Mouse (Mus musculus): ENCODE data around the gene Dnah10.

The Dnah10 gene

DNA sequence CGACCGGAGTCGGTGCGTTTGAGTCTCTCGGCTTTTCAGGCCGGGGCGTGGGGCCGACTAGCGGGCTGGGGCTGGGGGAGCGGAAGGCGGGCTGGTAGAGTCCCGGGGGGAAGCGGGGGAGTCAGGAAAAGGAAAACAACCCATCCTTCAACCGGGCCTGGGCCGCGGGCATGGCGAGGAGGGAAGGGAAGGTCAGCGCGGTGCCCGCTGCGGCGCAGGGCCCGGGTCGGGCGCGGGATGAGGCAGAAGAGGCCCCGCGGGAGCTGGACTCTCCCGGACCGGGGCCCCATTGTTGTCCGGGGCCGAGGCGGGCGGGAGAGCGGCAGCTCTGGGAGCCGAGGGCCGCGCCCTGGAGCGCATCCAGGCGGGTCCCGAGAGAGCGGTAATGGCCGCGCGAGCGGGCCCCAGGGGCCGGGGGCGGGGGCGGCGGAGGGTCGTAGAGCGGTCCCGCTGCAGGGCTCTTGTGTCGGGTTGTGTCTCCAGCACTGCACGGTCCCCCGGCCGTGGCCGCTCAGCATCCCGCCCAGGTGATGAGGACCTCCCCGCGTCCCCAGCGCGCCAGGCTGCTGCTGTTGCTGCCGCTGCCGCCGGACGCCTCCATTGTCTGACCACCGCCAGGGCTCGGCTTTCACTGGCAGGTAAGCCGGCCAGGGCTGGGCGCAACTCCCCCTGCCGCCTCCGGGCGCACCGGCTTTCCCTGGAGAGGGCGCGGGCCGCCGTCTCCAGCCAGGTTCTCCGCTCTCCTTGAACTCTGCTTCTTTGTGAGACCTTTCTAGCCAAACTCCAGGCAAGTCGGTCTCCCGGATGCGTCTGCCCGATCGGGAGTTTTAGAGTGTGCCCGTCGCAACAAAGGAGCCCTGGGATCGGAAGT lies 138.2 kb downstream of the Dnah10 start:
- no peak for DNase-seq (ENCODE audit: low spot score in 2 of 2)

DNA sequence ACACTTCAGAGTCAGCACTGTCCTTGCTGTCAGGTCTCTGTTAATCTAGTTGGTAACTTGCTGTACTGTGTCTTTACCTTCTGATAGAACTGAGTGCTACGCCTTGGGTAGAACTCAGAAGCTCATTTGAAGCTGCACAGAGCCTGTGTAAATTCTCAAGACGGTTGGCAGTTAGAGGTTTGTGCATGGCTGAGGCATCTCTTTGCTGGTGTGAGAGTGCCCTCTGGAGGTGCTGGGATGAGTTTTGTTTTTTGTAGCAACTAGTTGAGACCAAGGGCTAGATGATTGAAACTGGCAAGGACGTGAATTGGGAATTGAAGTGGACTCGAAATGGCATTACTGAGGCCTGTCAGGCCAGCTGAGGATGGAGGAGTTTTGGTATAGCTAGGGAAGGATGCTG lies 144.1 kb downstream of the Dnah10 start:
- peak in 1 of 2 experiments; percentile 79 for DNase-seq (ENCODE audit: low spot score in 2 of 2)

DNA sequence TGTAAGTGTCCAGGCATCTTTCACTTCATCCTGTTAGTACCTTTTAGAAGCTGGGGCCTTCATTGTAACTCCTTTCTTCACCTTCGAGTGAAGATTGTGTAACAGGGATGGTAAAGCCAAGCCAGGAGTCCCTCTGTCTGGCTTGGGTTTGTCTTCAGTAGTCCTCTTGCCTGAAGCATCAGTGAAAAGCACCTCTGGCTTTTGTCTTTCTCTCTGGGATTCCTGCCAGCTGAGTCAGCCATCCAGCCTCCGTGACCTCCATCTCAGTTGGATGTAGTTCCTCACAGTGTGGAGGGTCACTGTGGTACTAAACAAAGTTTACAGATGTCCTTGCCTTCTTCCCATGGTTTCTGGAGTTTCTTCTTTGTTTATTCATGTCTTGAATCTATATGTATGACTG lies 147.1 kb downstream of the Dnah10 start:
- DNase-seq (ENCODE audit: low spot score in 2 of 2), result no peak

DNA sequence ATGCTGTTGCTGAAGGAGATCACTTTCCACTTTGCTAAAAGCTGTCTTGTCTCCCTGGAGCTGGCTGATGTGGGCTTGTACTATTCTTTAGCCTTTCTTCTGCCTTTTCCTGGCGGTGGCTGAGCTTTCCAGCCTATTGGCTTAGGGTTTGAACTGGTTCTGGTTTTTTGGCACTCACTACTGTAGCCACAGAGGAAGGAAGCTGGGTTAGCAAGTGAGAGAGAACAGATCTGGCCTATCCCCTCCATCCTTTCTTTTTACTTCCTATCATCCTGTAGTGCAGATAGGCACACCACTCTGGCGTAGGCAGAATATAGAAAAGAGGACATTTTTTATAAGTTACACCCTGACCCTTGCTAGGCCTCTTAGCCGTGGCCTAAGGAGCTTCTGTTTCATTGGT lies 148.2 kb downstream of the Dnah10 start:
- no peak for DNase-seq (ENCODE audit: low spot score in 2 of 2)

DNA sequence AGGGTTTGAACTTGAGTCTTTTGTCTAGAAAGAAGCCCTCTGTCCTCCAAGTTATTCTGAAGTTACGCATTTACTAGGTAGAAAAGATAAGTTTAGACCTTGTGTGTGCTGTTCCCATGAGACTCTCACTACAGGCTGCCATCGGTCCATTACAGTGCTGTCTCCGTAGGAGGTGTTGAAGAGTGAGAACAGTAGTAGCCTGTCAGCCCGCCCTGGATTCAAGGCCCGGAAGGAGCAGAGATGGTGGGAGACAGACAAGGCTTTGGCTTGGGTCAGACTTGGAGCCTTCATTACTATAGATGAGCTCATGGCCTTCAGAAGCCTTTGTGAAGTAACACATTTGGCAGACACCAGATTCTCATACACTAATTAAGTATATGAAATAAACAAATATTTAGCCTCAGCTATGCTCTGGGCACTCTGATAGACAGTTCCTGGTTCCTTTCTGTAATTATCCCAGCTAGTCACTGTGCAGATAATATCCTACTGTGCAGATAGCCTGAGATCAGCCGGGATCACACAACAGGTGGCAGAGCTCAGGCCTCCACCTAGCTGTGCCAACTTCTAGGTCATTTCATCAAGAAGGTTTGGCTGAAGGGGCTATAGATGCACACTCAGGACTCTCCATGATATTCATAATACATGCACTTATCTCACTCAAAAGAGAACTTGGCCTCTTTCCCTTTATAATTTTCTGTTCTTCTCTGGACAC lies 149.2 kb downstream of the Dnah10 start:
- DNase-seq (ENCODE audit: low spot score in 2 of 2), result no peak

DNA sequence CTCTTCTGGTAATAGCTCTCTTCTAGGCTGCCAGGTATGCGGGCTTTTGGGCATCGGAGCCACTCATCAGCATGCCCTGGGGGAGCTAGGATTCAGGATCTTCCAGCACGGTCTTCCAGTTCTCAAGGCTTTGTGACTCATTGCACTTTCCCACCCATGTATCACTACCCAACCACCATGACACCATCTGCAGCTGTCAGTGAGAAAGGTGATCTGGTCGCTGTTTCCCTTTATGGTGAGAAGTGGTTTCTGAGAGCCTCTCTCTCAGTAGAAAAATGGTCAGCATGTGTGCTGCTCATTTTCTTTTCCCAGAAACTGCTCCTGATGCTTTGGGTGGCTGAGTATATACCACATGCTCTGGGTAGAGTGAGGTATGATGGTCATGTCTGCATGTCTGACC lies 154.4 kb downstream of the Dnah10 start:
- DNase-seq (ENCODE audit: low spot score in 2 of 2), result no peak

DNA sequence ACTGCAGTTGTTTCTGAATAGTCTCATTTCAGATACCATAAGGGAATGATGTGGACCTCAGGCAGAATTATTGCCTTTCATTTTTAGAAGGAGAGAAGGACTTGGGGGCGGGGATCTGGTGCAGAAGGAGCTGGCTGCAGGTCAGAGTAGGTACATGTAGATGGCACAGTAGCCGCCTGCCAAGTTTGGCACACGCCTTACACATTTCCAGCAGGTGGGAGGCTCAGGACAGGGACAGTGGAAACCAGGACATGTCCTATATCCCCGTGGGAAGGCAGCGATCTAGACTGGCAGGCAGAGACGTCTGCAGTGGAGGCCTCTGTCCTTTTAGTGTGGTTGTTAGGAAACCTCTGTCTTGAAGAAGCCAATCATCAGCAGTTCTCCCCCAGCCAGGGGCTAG lies 154.9 kb downstream of the Dnah10 start:
- no peak for DNase-seq (ENCODE audit: low spot score in 2 of 2)

DNA sequence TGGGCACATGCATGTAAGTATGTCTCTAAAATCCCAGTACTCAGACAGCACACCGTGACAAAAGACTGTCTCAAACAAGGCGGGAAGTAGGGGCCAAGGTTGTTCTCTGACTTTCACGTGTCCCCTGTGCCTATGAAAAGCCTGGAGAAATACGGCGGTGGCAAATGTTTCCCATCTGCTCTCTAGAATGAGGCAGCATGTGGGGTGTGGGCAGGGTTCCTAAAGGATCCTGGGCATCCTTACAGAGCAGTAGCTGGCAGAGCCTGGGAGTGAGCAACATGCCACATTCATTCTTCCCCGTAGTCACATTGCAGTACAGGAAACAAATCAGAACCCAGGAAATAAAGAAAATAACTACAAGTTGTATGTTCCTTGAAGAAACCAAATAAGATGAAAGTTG lies 159.0 kb downstream of the Dnah10 start:
- DNase-seq (ENCODE audit: low spot score in 2 of 2), result peak in 1 of 2 experiments; percentile 81
